Mouse (Mus musculus): ENCODE data around the gene Zfp473. TPM values are rescaled to one million over a fixed set of nuclear protein-coding genes. Genes with fewer than 3 reads are reported as not detected.

Gene Zfp473
- polyA plus RNA-seq, 1 experiment from 2014 or later: 0.87 TPM

DNA sequence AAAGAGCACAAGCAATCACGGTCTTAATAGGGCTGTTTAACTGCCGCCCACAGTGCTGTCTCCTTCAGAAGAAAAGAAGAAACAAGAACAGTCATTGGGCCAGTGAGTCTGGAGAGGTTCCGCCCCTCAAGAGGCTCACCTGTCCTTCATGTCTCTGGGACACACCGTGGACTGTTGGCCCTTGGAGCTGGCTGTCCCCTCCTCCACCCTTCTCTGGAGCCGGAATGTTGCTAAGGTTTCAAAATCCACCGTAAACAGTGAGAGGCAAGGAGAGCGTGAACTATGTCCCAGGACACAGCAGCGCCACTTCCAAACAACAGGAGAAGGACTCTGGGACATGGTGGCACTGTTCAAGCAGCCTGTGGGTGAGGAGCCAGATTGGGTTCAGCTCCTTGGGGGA lies 67.2 kb downstream of the Zfp473 start:
- WGBS: 65% methylated on average over 8 of the region's 8 CpGs
- Histone ChIP-seq H3K4me1 (replicated peaks; ENCODE audit: insufficient read depth, low read length) (no peaks in the 10 kb centered on the region), H3K27ac (no peak overlapping the region), H3K4me2 (ENCODE audit: low read length) (no peak overlapping the region), H3K27me3 (ENCODE audit: insufficient read depth, low read length) (no peaks in the 10 kb centered on the region), H3K36me3 (ENCODE audit: insufficient read depth, low read length) (no peaks in the 10 kb centered on the region), H3K9me3 (replicated peaks; ENCODE audit: low read length) (no peaks in the 10 kb centered on the region), H3K4me3 (replicated peaks; ENCODE audit: low read depth, low read length) (no peak overlapping the region), H3K9ac (ENCODE audit: low read depth, low read length) (no peak overlapping the region)
- peak; percentile 3 for DNase-seq (ENCODE audit: low spot score)
- ATAC-seq (replicated peaks; ENCODE audit: low FRiP score, low read depth): peak; percentile 85
- TF ChIP-seq CTCF (IDR thresholded peaks at IDR 0.05; ENCODE audit: low read depth): no peak

Other genes with a start within 250 kb of the Zfp473 start
- gene Mybpc2, start 226.4 kb downstream of the Zfp473 start, polyA plus RNA-seq (2015; fragmentation: Nextera tagmentation; extraction: Ambion mirVana): 0.08 and 0.11 TPM in 2 replicates
- gene Spib, start 219.0 kb downstream of the Zfp473 start, polyA plus RNA-seq (2015; fragmentation: Nextera tagmentation; extraction: Ambion mirVana): 0.04 and 0.14 TPM in 2 replicates
- 38.0 and 45.9 TPM in 2 replicates for gene Pold1, start 202.2 kb downstream of the Zfp473 start, polyA plus RNA-seq (2015; fragmentation: Nextera tagmentation; extraction: Ambion mirVana)
- gene Nr1h2, start 197.1 kb downstream of the Zfp473 start, polyA plus RNA-seq (2015; fragmentation: Nextera tagmentation; extraction: Ambion mirVana): 80.6 and 83.0 TPM in 2 replicates
- 376 and 408 TPM in 2 replicates for gene Napsa, start 178.7 kb downstream of the Zfp473 start, polyA plus RNA-seq (2015; fragmentation: Nextera tagmentation; extraction: Ambion mirVana)
- gene Kcnc3, start 160.4 kb downstream of the Zfp473 start, polyA plus RNA-seq (2015; fragmentation: Nextera tagmentation; extraction: Ambion mirVana): 0.26 and 0.30 TPM in 2 replicates
- gene Myh14, start 80.2 kb downstream of the Zfp473 start, polyA plus RNA-seq (2015; fragmentation: Nextera tagmentation; extraction: Ambion mirVana): 2.5 and 3.6 TPM in 2 replicates
- not detected in 2 replicates for gene Izumo2, start 42.3 kb downstream of the Zfp473 start, polyA plus RNA-seq (2015; fragmentation: Nextera tagmentation; extraction: Ambion mirVana)
- gene Vrk3, start 2.6 kb downstream of the Zfp473 start, polyA plus RNA-seq (2015; fragmentation: Nextera tagmentation; extraction: Ambion mirVana): 45.3 and 49.3 TPM in 2 replicates
- 57.6 and 62.4 TPM in 2 replicates for gene Nup62, start 65.0 kb upstream of the Zfp473 start, polyA plus RNA-seq (2015; fragmentation: Nextera tagmentation; extraction: Ambion mirVana)
- gene Il4i1, start 65.3 kb upstream of the Zfp473 start, polyA plus RNA-seq (2015; fragmentation: Nextera tagmentation; extraction: Ambion mirVana): 0.88 and 1.0 TPM in 2 replicates
- gene Atf5, start 65.6 kb upstream of the Zfp473 start, polyA plus RNA-seq (2015; fragmentation: Nextera tagmentation; extraction: Ambion mirVana): 4.2 and 5.3 TPM in 2 replicates
- gene Akt1s1, start 97.9 kb upstream of the Zfp473 start, polyA plus RNA-seq (2015; fragmentation: Nextera tagmentation; extraction: Ambion mirVana): 108 and 111 TPM in 2 replicates
- 78.0 and 87.0 TPM in 2 replicates for gene Tbc1d17, start 98.0 kb upstream of the Zfp473 start, polyA plus RNA-seq (2015; fragmentation: Nextera tagmentation; extraction: Ambion mirVana)
- gene Pnkp, start 106.1 kb upstream of the Zfp473 start, polyA plus RNA-seq (2015; fragmentation: Nextera tagmentation; extraction: Ambion mirVana): 34.0 and 36.4 TPM in 2 replicates
- 377 and 412 TPM in 2 replicates for gene Ptov1, start 118.7 kb upstream of the Zfp473 start, polyA plus RNA-seq (2015; fragmentation: Nextera tagmentation; extraction: Ambion mirVana)
- gene Med25, start 141.7 kb upstream of the Zfp473 start, polyA plus RNA-seq (2015; fragmentation: Nextera tagmentation; extraction: Ambion mirVana): 91.4 and 97.8 TPM in 2 replicates
- 19.9 and 21.1 TPM in 2 replicates for gene Fuz, start 145.0 kb upstream of the Zfp473 start, polyA plus RNA-seq (2015; fragmentation: Nextera tagmentation; extraction: Ambion mirVana)
- 55.8 and 55.9 TPM in 2 replicates for gene Ap2a1, start 178.4 kb upstream of the Zfp473 start, polyA plus RNA-seq (2015; fragmentation: Nextera tagmentation; extraction: Ambion mirVana)
- gene Tsks, start 192.2 kb upstream of the Zfp473 start, polyA plus RNA-seq (2015; fragmentation: Nextera tagmentation; extraction: Ambion mirVana): 0.13 and 0.14 TPM in 2 replicates
- gene Cpt1c, start 223.8 kb upstream of the Zfp473 start, polyA plus RNA-seq (2015; fragmentation: Nextera tagmentation; extraction: Ambion mirVana): 13.2 and 13.7 TPM in 2 replicates
- 414 and 449 TPM in 2 replicates for gene Prmt1, start 235.5 kb upstream of the Zfp473 start, polyA plus RNA-seq (2015; fragmentation: Nextera tagmentation; extraction: Ambion mirVana)
- gene Irf3, start 246.6 kb upstream of the Zfp473 start, polyA plus RNA-seq (2015; fragmentation: Nextera tagmentation; extraction: Ambion mirVana): 73.6 and 76.0 TPM in 2 replicates
- gene Bcl2l12, start 247.7 kb upstream of the Zfp473 start, polyA plus RNA-seq (2015; fragmentation: Nextera tagmentation; extraction: Ambion mirVana): 42.8 and 43.4 TPM in 2 replicates